ENCODE assay signal across 16 mouse cellular contexts in genomic region chr12:113338891-113339290, GRCm38 (mm10).
"Had no signal": no experiment of that assay in that cellular context is flagged by ENCODE, and none has a peak within 500 bp of the region (broad histone marks: within the 10 kb centered on the region; RNA-seq: fewer than 3 reads in every experiment).

No protein-coding gene starts in this region.

- H3K27ac ChIP-seq: liver, embryonic 15.5 days; macrophage; midbrain, embryonic 13.5 days; midbrain, embryonic 15.5 days; neural tube, embryonic 12.5 days; stomach, embryonic 15.5 days; stomach, postnatal 0 days had no signal

- DNase-seq: liver, postnatal 0 days; lung, adult 2 months; lung, postnatal 36 days; right cerebral cortex, postnatal 14 days; thymus, adult 2 months; thymus, postnatal 14 days; thymus, postnatal 36 days had no signal

- H3K27me3 ChIP-seq: liver, embryonic 15.5 days; midbrain, embryonic 13.5 days; midbrain, embryonic 15.5 days; neural tube, embryonic 12.5 days; stomach, embryonic 15.5 days had no signal

- H3K9ac ChIP-seq: liver, embryonic 15.5 days; liver, postnatal 0 days; midbrain, embryonic 13.5 days; midbrain, embryonic 15.5 days; neural tube, embryonic 12.5 days; stomach, embryonic 15.5 days had no signal

- ATAC-seq: liver, postnatal 0 days; midbrain, embryonic 13.5 days; midbrain, embryonic 15.5 days had no signal

- H3K4me1 ChIP-seq: liver, embryonic 15.5 days; megakaryocyte, embryonic 14.5 days; midbrain, embryonic 13.5 days; midbrain, embryonic 15.5 days; neural tube, embryonic 12.5 days; stomach, embryonic 15.5 days had no signal

- H3K4me3 ChIP-seq: liver, embryonic 15.5 days; megakaryocyte, embryonic 14.5 days; midbrain, embryonic 13.5 days; midbrain, embryonic 15.5 days; neural tube, embryonic 12.5 days; stomach, embryonic 15.5 days had no signal

- H3K9me3 ChIP-seq: liver, embryonic 15.5 days; megakaryocyte, embryonic 14.5 days; midbrain, embryonic 13.5 days; midbrain, embryonic 15.5 days; neural tube, embryonic 12.5 days; stomach, embryonic 15.5 days had no signal

- H3K4me2 ChIP-seq: liver, embryonic 15.5 days; midbrain, embryonic 11.5 days; midbrain, embryonic 13.5 days; midbrain, embryonic 15.5 days; neural tube, embryonic 12.5 days; stomach, embryonic 15.5 days had no signal

- H3K36me3 ChIP-seq: liver, embryonic 15.5 days; midbrain, embryonic 13.5 days; midbrain, embryonic 15.5 days; neural tube, embryonic 12.5 days; stomach, embryonic 15.5 days had no signal
